Mouse (Mus musculus): ENCODE data around the gene Gm13271. TPM values are rescaled to one million over a fixed set of nuclear protein-coding genes. Genes with fewer than 3 reads are reported as not detected.
A peak's percentile ranks its signal among the peaks of the same experiment; 100 is the strongest.
"Not testable (repeated sequence)": the region's sequence is repeated elsewhere in the genome, so short reads cannot be mapped to it uniquely, and the experiment has no call there.

The Gm13271 gene
- polyA plus RNA-seq (2014; fragmentation: Nextera tagmentation; extraction: Ambion mirVana) = not detected in 2 replicates

GRCm38 (mm10) chr4:88754818-88755340 is at the start of gene Gm13271:
TSS of gene Gm13271 (plus strand) at chr4:88754868.
- WGBS = 74% methylated on average over 14 of the region's 15 CpGs
- not testable (repeated sequence) for H3K4me2 ChIP-seq (ENCODE audit: low read depth, severe bottlenecking); H3K36me3 ChIP-seq (ENCODE audit: control insufficient read depth, insufficient read depth, low read length)

DNA sequence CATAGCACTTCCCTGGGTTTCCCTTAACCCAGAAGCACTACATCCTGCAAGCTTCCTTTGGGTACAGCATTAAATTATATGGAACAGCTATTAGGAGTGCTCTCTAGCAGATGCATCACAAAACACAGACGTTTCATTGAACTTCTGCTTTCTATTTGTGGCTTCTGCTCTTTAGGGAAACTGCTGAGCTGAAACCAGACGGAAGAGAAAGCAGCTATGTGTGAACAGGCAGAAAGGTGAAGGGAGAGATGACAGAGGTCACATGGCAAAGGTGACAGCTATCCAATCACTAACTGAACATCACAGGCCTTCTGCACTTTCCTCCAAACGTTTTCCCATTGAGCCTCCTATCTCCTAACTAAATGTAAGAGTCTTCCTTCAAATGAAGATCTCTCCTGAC is 48.7 kb upstream of the Gm13271 start:
- H3K36me3 ChIP-seq (ENCODE audit: control insufficient read depth, insufficient read depth, low read length) = no peaks in the 10 kb centered on the region
- H3K27me3 ChIP-seq (ENCODE audit: control insufficient read depth, insufficient read depth, low read length) = no peaks in the 10 kb centered on the region
- H3K9ac ChIP-seq (ENCODE audit: low read length) = no peak overlapping the region
- WGBS = 26% methylated on average over 3 of the region's 3 CpGs
- no peaks in the 10 kb centered on the region for H3K4me1 ChIP-seq (ENCODE audit: control insufficient read depth, insufficient read depth, low read length)
- no peak overlapping the region for H3K4me2 ChIP-seq (ENCODE audit: low read depth, severe bottlenecking)
- H3K27ac ChIP-seq (replicated peaks; ENCODE audit: low read depth, low read length) = no peak overlapping the region
- ATAC-seq (ENCODE audit: insufficient number of reproducible peaks, low FRiP score, low TSS enrichment, low read depth) (no peak), DNase-seq (ENCODE audit: low spot score) (no peak)
- no peak overlapping the region for H3K4me3 ChIP-seq (ENCODE audit: low read depth, low read length)
- H3K9me3 ChIP-seq (ENCODE audit: control insufficient read depth, low read length) = no peaks in the 10 kb centered on the region

More at GRCm38 (mm10) chr4:88754818-88755340, at the start of gene Gm13271:
- not testable (repeated sequence) for H3K27me3 ChIP-seq (ENCODE audit: control insufficient read depth, insufficient read depth, low read length); DNase-seq (ENCODE audit: low spot score); H3K4me1 ChIP-seq (ENCODE audit: control insufficient read depth, insufficient read depth, low read length); ATAC-seq (ENCODE audit: insufficient number of reproducible peaks, low FRiP score, low TSS enrichment, low read depth); H3K9ac ChIP-seq (ENCODE audit: low read length); H3K9me3 ChIP-seq (ENCODE audit: control insufficient read depth, low read length); H3K27ac ChIP-seq (replicated peaks; ENCODE audit: low read depth, low read length); H3K4me3 ChIP-seq (ENCODE audit: low read depth, low read length)

DNA sequence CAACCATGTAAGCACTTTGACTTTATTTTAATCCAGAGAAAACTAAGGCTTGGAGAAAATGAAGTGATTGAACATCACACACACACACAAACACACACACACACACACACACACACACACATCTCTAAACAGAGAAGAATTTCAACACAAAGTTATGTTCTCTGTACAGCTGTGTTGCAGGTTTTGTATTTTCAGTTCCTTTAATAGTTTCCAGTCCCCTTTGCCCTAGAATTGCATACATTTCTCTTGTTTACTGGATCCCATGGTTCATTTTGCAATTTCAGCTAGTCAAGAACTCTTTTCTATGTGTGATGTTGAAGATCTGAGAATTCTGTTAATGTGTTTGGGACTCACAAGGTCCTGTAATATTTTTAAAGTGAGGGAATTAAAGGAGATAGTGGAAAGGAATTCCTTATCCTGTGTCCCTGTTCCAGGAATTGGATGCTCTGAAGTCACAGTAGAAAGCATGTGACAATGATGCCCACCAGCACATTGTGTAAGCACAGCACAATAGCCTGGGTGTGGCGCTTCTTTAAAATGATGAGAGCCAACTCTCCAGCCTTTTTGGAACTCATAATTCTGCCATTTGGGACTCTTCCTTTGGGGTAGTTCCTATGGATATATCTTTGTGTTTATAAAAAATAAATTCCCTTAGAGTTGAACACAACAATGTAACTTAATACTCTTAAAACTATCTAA is 47.4 kb upstream of the Gm13271 start:
- H3K9me3 ChIP-seq (ENCODE audit: control insufficient read depth, low read length) = no peaks in the 10 kb centered on the region
- WGBS = 95% methylated on average over 1 of the region's 1 CpGs
- no peak for DNase-seq (ENCODE audit: low spot score)

DNA sequence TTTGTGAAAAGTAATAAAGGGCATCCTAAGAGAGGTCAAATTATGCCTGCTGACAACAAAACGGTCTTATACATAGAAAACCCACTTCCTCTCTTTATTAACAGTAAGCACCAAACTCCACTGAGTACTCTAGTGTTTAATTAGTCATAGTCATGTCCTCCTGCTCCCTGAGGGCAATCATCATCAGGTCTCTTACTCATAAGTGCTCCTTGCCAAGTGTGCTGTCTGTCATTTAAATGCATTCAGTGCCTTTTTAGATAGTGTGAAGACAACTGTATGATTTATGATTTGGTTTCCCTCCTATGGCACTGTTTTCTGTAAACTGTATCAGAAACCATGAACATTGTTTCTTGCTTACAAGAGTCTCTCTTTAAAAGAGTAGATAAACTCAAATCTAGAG is 40.4 kb upstream of the Gm13271 start:
- Histone ChIP-seq H3K9ac (ENCODE audit: low read length) (no peak overlapping the region), H3K4me3 (ENCODE audit: low read depth, low read length) (no peak overlapping the region), H3K4me1 (ENCODE audit: control insufficient read depth, insufficient read depth, low read length) (peaks cover 5% of the 10 kb centered on the region; the same call in 1 of the 2 replicates), H3K36me3 (ENCODE audit: control insufficient read depth, insufficient read depth, low read length) (peaks cover 4% of the 10 kb centered on the region; the same call in 1 of the 2 replicates), H3K9me3 (ENCODE audit: control insufficient read depth, low read length) (0 out of 2 replicates have a peak, but pooled peaks cover 2% of the 10 kb centered on the region), H3K27ac (replicated peaks; ENCODE audit: low read depth, low read length) (no peak overlapping the region), H3K4me2 (ENCODE audit: low read depth, severe bottlenecking) (no peak overlapping the region), H3K27me3 (ENCODE audit: control insufficient read depth, insufficient read depth, low read length) (no peaks in the 10 kb centered on the region)
- no peak for ATAC-seq (ENCODE audit: insufficient number of reproducible peaks, low FRiP score, low TSS enrichment, low read depth)
- DNase-seq (ENCODE audit: low spot score) = no peak
- 85% methylated on average over 1 of the region's 1 CpGs for WGBS

More for the DNA sequence above, 47.4 kb upstream of the Gm13271 start:
- Histone ChIP-seq H3K4me2 (ENCODE audit: low read depth, severe bottlenecking) (no peak overlapping the region), H3K4me3 (ENCODE audit: low read depth, low read length) (no peak overlapping the region), H3K27me3 (ENCODE audit: control insufficient read depth, insufficient read depth, low read length) (no peaks in the 10 kb centered on the region), H3K4me1 (ENCODE audit: control insufficient read depth, insufficient read depth, low read length) (no peaks in the 10 kb centered on the region), H3K9ac (ENCODE audit: low read length) (no peak overlapping the region), H3K27ac (replicated peaks; ENCODE audit: low read depth, low read length) (no peak overlapping the region), H3K36me3 (ENCODE audit: control insufficient read depth, insufficient read depth, low read length) (no peaks in the 10 kb centered on the region)
- no peak for ATAC-seq (ENCODE audit: insufficient number of reproducible peaks, low FRiP score, low TSS enrichment, low read depth)

- no peak overlapping the region for H3K4me3 ChIP-seq (ENCODE audit: low read depth, low read length)
- H3K4me1 ChIP-seq (ENCODE audit: control insufficient read depth, insufficient read depth, low read length) = peaks cover 6% of the 10 kb centered on the region; the same call in 1 of the 2 replicates
- H3K4me2 ChIP-seq (ENCODE audit: low read depth, severe bottlenecking) = no peak overlapping the region
- H3K27ac ChIP-seq (replicated peaks; ENCODE audit: low read depth, low read length) = no peak overlapping the region
- H3K27me3 ChIP-seq (ENCODE audit: control insufficient read depth, insufficient read depth, low read length) = no peaks in the 10 kb centered on the region
- DNase-seq (ENCODE audit: low spot score) (no peak), ATAC-seq (ENCODE audit: insufficient number of reproducible peaks, low FRiP score, low TSS enrichment, low read depth) (no peak)
- peaks cover 4% of the 10 kb centered on the region; the same call in 1 of the 2 replicates for H3K36me3 ChIP-seq (ENCODE audit: control insufficient read depth, insufficient read depth, low read length)
- H3K9me3 ChIP-seq (ENCODE audit: control insufficient read depth, low read length) = 0 out of 2 replicates have a peak, but pooled peaks cover 2% of the 10 kb centered on the region
- no peak overlapping the region for H3K9ac ChIP-seq (ENCODE audit: low read length)
These were observed 39.6 kb upstream of the Gm13271 start for GRCm38 (mm10) chr4:88715059-88715458.

- no peak overlapping the region for H3K4me3 ChIP-seq (ENCODE audit: low read depth, low read length)
- H3K27me3 ChIP-seq (ENCODE audit: control insufficient read depth, insufficient read depth, low read length) = no peaks in the 10 kb centered on the region
- H3K9ac ChIP-seq (ENCODE audit: low read length) = no peak overlapping the region
- 0 out of 2 replicates have a peak, but pooled peaks cover 2% of the 10 kb centered on the region for H3K9me3 ChIP-seq (ENCODE audit: control insufficient read depth, low read length)
- DNase-seq (ENCODE audit: low spot score) (no peak), ATAC-seq (ENCODE audit: insufficient number of reproducible peaks, low FRiP score, low TSS enrichment, low read depth) (no peak)
- peak overlapping the region; percentile 31 for H3K4me2 ChIP-seq (ENCODE audit: low read depth, severe bottlenecking)
- H3K4me1 ChIP-seq (ENCODE audit: control insufficient read depth, insufficient read depth, low read length) = peaks cover 18% of the 10 kb centered on the region
- H3K27ac ChIP-seq (replicated peaks; ENCODE audit: low read depth, low read length) = no peak overlapping the region
- peaks cover 4% of the 10 kb centered on the region; the same call in 1 of the 2 replicates for H3K36me3 ChIP-seq (ENCODE audit: control insufficient read depth, insufficient read depth, low read length)
- WGBS = 83% methylated on average over 1 of the region's 1 CpGs
These were observed 36.0 kb upstream of the Gm13271 start for GRCm38 (mm10) chr4:88718715-88719114.

- under 1% methylated on average over 82 of the region's 82 CpGs for WGBS
- DNase-seq (ENCODE audit: low spot score) (peak; percentile 95), ATAC-seq (ENCODE audit: insufficient number of reproducible peaks, low FRiP score, low TSS enrichment, low read depth) (peak; percentile 99)
- no peaks in the 10 kb centered on the region; the same call in 1 of the 2 replicates for H3K36me3 ChIP-seq (ENCODE audit: control insufficient read depth, insufficient read depth, low read length)
- H3K4me1 ChIP-seq (ENCODE audit: control insufficient read depth, insufficient read depth, low read length) = peaks cover 18% of the 10 kb centered on the region
- peak within 1 kb of the TSS; percentile 77 for H3K4me3 ChIP-seq (ENCODE audit: low read depth, low read length)
- H3K9ac ChIP-seq (ENCODE audit: low read length) = peak within 1 kb of the TSS; percentile 96
- H3K9me3 ChIP-seq (ENCODE audit: control insufficient read depth, low read length) = no peaks in the 10 kb centered on the region
- H3K4me2 ChIP-seq (ENCODE audit: low read depth, severe bottlenecking) = peak within 1 kb of the TSS; percentile 63
- H3K27me3 ChIP-seq (ENCODE audit: control insufficient read depth, insufficient read depth, low read length) = no peaks in the 10 kb centered on the region
- H3K27ac ChIP-seq (replicated peaks; ENCODE audit: low read depth, low read length) = peak within 1 kb of the TSS; percentile 91
These were observed 32.6 kb upstream of the Gm13271 start, which contains the start of the genes Gm26566 and Klhl9 for GRCm38 (mm10) chr4:88721791-88722721. TSS of gene Gm26566 (plus strand) at chr4:88721805. TSS of gene Klhl9 (minus strand) at chr4:88722465.

DNA sequence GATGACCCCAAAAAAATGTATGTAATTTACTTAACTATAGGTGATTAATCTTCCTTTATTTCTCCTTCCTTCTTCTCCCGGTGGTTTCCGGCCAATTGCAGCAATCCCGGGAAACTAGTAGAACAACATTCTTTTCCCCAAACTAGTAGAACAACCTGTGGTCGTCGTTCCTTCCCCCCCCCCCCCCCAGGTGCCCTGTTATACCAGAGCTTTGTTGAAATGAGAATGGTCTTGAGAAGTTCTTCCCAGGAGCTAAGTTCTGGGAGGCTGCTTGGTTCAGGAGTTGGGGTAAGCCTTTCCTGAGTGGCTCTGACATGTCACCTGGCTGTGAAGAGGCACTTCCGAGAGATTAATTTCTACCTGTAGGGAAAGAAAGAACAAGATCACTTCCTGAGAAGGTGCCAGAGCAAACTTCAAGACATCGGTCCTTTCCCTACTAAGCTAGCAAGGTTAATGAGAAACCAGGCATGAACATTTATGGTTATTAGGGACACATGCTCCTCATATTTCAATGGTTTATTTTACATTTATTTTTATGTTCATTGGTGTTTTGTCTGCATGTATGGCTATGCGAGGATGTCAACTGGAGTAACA is 31.1 kb upstream of the Gm13271 start:
- DNase-seq (ENCODE audit: low spot score) (no peak), ATAC-seq (ENCODE audit: insufficient number of reproducible peaks, low FRiP score, low TSS enrichment, low read depth) (no peak)
- Histone ChIP-seq H3K9me3 (ENCODE audit: control insufficient read depth, low read length) (no peaks in the 10 kb centered on the region), H3K36me3 (ENCODE audit: control insufficient read depth, insufficient read depth, low read length) (no peaks in the 10 kb centered on the region; the same call in 1 of the 2 replicates), H3K4me3 (ENCODE audit: low read depth, low read length) (no peak overlapping the region), H3K27me3 (ENCODE audit: control insufficient read depth, insufficient read depth, low read length) (no peaks in the 10 kb centered on the region), H3K27ac (replicated peaks; ENCODE audit: low read depth, low read length) (no peak overlapping the region), H3K9ac (ENCODE audit: low read length) (no peak overlapping the region), H3K4me2 (ENCODE audit: low read depth, severe bottlenecking) (no peak overlapping the region), H3K4me1 (ENCODE audit: control insufficient read depth, insufficient read depth, low read length) (peaks cover 17% of the 10 kb centered on the region)
- 64% methylated on average over 8 of the region's 8 CpGs for WGBS

All from limb, embryonic 11.5 days (tissue).